Mouse (Mus musculus): ENCODE measurements around the gene Mks1.
A peak's percentile ranks its signal among the peaks of the same experiment; 100 is the strongest.

The Mks1 gene

GRCm38 (mm10) chr11:87852690-87853596, at the start of gene Mks1:
TSS of gene Mks1 (plus strand) at chr11:87853215.
- DNase-seq (ENCODE audit: low spot score), result peak; percentile 91

GRCm38 (mm10) chr11:87805448-87805847, 47.6 kb upstream of the Mks1 start:
- peak; percentile 23 for DNase-seq (ENCODE audit: low spot score)

GRCm38 (mm10) chr11:87807433-87807832, 45.6 kb upstream of the Mks1 start:
- DNase-seq (ENCODE audit: low spot score), result no peak

GRCm38 (mm10) chr11:87808236-87808635, 44.8 kb upstream of the Mks1 start:
- DNase-seq (ENCODE audit: low spot score), result peak; percentile 49

GRCm38 (mm10) chr11:87811396-87811795, 41.6 kb upstream of the Mks1 start:
- no peak for DNase-seq (ENCODE audit: low spot score)

GRCm38 (mm10) chr11:87814831-87815230, 38.2 kb upstream of the Mks1 start:
- no peak for DNase-seq (ENCODE audit: low spot score)

- peak; percentile 32 for DNase-seq (ENCODE audit: low spot score)
Observed at GRCm38 (mm10) chr11:87816707-87817442, 36.1 kb upstream of the Mks1 start.

- no peak for DNase-seq (ENCODE audit: low spot score)
Observed at GRCm38 (mm10) chr11:87817443-87817773, 35.6 kb upstream of the Mks1 start.

GRCm38 (mm10) chr11:87821502-87821901, 31.5 kb upstream of the Mks1 start:
- DNase-seq (ENCODE audit: low spot score), result no peak

GRCm38 (mm10) chr11:87828239-87828900, 24.6 kb upstream of the Mks1 start, which contains the start of gene Lpo:
TSS of gene Lpo (minus strand) at chr11:87828289.
- DNase-seq (ENCODE audit: low spot score), result no peak

GRCm38 (mm10) chr11:87840676-87841075, 12.3 kb upstream of the Mks1 start:
- DNase-seq (ENCODE audit: low spot score), result no peak

GRCm38 (mm10) chr11:87841436-87841835, 11.6 kb upstream of the Mks1 start:
- no peak for DNase-seq (ENCODE audit: low spot score)

- DNase-seq (ENCODE audit: low spot score), result no peak
Observed at GRCm38 (mm10) chr11:87846968-87847600, 5.9 kb upstream of the Mks1 start.

- no peak for DNase-seq (ENCODE audit: low spot score)
Observed at GRCm38 (mm10) chr11:87847884-87848283, 5.1 kb upstream of the Mks1 start.

GRCm38 (mm10) chr11:87853597-87853954, 561 bp downstream of the Mks1 start:
- DNase-seq (ENCODE audit: low spot score), result no peak

- no peak for DNase-seq (ENCODE audit: low spot score)
Observed at GRCm38 (mm10) chr11:87854550-87854949, 1.5 kb downstream of the Mks1 start.

GRCm38 (mm10) chr11:87859273-87859672, 6.3 kb downstream of the Mks1 start:
- DNase-seq (ENCODE audit: low spot score), result no peak

- no peak for DNase-seq (ENCODE audit: low spot score)
Observed at GRCm38 (mm10) chr11:87860426-87860825, 7.4 kb downstream of the Mks1 start.

GRCm38 (mm10) chr11:87862805-87863204, 9.8 kb downstream of the Mks1 start:
- DNase-seq (ENCODE audit: low spot score), result no peak

- DNase-seq (ENCODE audit: low spot score), result peak; percentile 25
Observed at GRCm38 (mm10) chr11:87866891-87867290, 13.9 kb downstream of the Mks1 start.

- DNase-seq (ENCODE audit: low spot score), result no peak
Observed at GRCm38 (mm10) chr11:87870096-87870495, 17.1 kb downstream of the Mks1 start.

GRCm38 (mm10) chr11:87871766-87872165, 18.8 kb downstream of the Mks1 start:
- DNase-seq (ENCODE audit: low spot score), result no peak
